Mouse (Mus musculus) embryonic fibroblast, embryonic 13.5 days (primary cell): Measurements from ENCODE around the gene Ppl.

Experiments used
- CTCF ChIP-seq: IDR thresholded peaks from 2 replicates; pipeline ENCODE4 v1.5.1; 2011; ENCODE audit warnings: mild to moderate bottlenecking, control low read depth, low read length, moderate library complexity, borderline replicate concordance; ENCODE audit not compliant: insufficient read depth
- POLR2A ChIP-seq: IDR thresholded peaks from 2 replicates; pipeline ENCODE4 v1.6.1; 2011; ENCODE audit warnings: low read depth, mild to moderate bottlenecking, control low read depth, low read length, moderate library complexity

- TF ChIP-seq POLR2A: no peak
- TF ChIP-seq CTCF: no peak
Observed at GRCm38 (mm10) chr16:5153299-5154026, 21.2 kb upstream of the Ppl start.
